27 mouse cellular contexts compared by ENCODE assay signal in the genomic region with DNA sequence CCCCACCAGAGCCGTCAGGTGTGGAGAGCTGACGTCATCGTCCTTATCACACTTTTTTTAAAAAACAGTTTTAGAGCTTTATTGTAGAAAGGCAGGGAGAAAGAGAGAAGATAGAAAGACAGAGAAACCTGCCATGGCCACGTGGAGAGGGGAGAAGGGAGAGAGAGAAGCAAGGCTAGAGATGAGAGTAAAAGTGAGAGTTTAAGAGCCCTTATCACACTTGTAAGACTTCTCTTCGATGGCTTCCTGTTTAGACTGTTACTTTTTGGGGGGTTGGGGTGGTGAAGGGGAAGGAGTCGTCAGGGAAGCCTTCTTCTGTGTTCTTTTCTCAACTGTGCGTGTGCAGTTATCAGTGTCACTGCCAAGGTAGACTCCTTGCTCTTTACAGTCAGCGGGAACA. TPM values are rescaled to one million over a fixed set of nuclear protein-coding genes. Genes with fewer than 3 reads are reported as not detected.
DNase-seq lines count a peak whose midpoint lies in the region; TF ChIP-seq lines count a peak whose summit lies in the region.
"Had no signal": no experiment of that assay in that cellular context is flagged by ENCODE, and none has a peak within 500 bp of the region (broad histone marks: within the 10 kb centered on the region; RNA-seq: fewer than 3 reads in every experiment).

No protein-coding gene starts in this region.

- H3K4me3 ChIP-seq in MEL (ENCODE audit: control insufficient read depth in 1 of 2, insufficient read depth in 1 of 2, low read depth in 2 of 2, low read length in 2 of 2): peak overlapping the region; percentile 5 to 34; a peak in 2 of 4 replicates
- H3K4me3 ChIP-seq: embryonic facial prominence, embryonic 13.5 days; embryonic facial prominence, embryonic 15.5 days; erythroblast, embryonic 14.5 days; forebrain, embryonic 13.5 days; forebrain, embryonic 15.5 days had no signal

- TF ChIP-seq EP300 in MEL (IDR thresholded peaks at IDR 0.05; ENCODE audit: low read depth in 1 of 2, low read length in 2 of 2): no peak; a peak in 1 of 4 replicates

- H3K9ac ChIP-seq in MEL (ENCODE audit: control insufficient read depth, low read depth, low read length, poor library complexity, severe bottlenecking): peak overlapping the region; percentile 26
- H3K9ac ChIP-seq: embryonic facial prominence, embryonic 13.5 days; embryonic facial prominence, embryonic 15.5 days; forebrain, embryonic 13.5 days; forebrain, embryonic 15.5 days; forebrain, postnatal 0 days had no signal

- peaks cover 0 to 11% of the 10 kb centered on the region in 2 experiments; a peak in 2 of 4 replicates for H3K36me3 ChIP-seq in MEL (ENCODE audit: control insufficient read depth in 1 of 2, insufficient read depth in 2 of 2, low read length in 2 of 2)

- H3K9me3 ChIP-seq in MEL (replicated peaks; ENCODE audit: insufficient read depth, low read length): no peaks in the 10 kb centered on the region
- H3K9me3 ChIP-seq: embryonic facial prominence, embryonic 13.5 days; embryonic facial prominence, embryonic 15.5 days; forebrain, embryonic 13.5 days; forebrain, embryonic 15.5 days; G1E had no signal

- peak; percentile 32 for DNase-seq in thymus, postnatal 0 days (ENCODE audit: low spot score)
- no peak for DNase-seq in thymus, postnatal 10 days (ENCODE audit: low spot score in 2 of 2)
- DNase-seq in MEL (ENCODE audit: low read depth, low spot score) (peak; percentile 76), adipocyte (ENCODE audit: low spot score) (no peak)
- DNase-seq in T-cell, adult 2 months (ENCODE audit: low spot score): peak; percentile 10
- peak; percentile 28 for DNase-seq in naive thymus-derived CD4-positive, alpha-beta T cell, adult 2 months (ENCODE audit: low read depth)
- no peak for DNase-seq in layer of hippocampus, postnatal 36 days
- no peak for DNase-seq in cerebellum, postnatal 25 days
- DNase-seq: adrenal gland, adult 8-10 months; adrenal gland, postnatal 14 days; adrenal gland, postnatal 36 days; B cell, adult 2 months; cerebellum, adult 11-12 months; cerebellum, adult 2 months; cerebellum, adult 9-10 months; cerebellum, postnatal 10 days; cerebellum, postnatal 36 days; embryo, embryonic 11 days; forebrain, postnatal 0 days had no signal

- no peak for TF ChIP-seq CTCF in MEL (IDR thresholded peaks at IDR 0.05 in 2 of 3, conservative IDR thresholded peaks at IDR 0.05 in 1 of 3; ENCODE audit: control insufficient read depth in 1 of 3, insufficient read depth in 1 of 3, low read depth in 2 of 3, low read length in 3 of 3, poor library complexity in 1 of 3, severe bottlenecking in 1 of 3)

- TF ChIP-seq POLR2A in MEL (IDR thresholded peaks at IDR 0.05; ENCODE audit: control insufficient read depth in 1 of 2, insufficient read depth in 1 of 2, low read depth in 1 of 2, low read length in 2 of 2, poor library complexity in 1 of 2): no peak

- no peaks in the 10 kb centered on the region for H3K79me2 ChIP-seq in MEL (ENCODE audit: control insufficient read depth, insufficient read depth, low read length, poor library complexity)

- H3K27me3 ChIP-seq in MEL (ENCODE audit: control insufficient read depth in 1 of 2, insufficient read depth in 2 of 2, low read length in 2 of 2): no peaks in the 10 kb centered on the region
- H3K27me3 ChIP-seq: CH12.LX; embryonic facial prominence, embryonic 13.5 days; embryonic facial prominence, embryonic 15.5 days; forebrain, embryonic 13.5 days; forebrain, embryonic 15.5 days; Patski had no signal

- TF ChIP-seq RAD21 in MEL (IDR thresholded peaks at IDR 0.05; ENCODE audit: low read depth, low read length): no peak

- H3K27ac ChIP-seq in MEL (ENCODE audit: control insufficient read depth, low read depth, low read length): peak overlapping the region; percentile 38
- H3K27ac ChIP-seq: embryonic facial prominence, embryonic 13.5 days; embryonic facial prominence, embryonic 15.5 days; forebrain, embryonic 13.5 days; forebrain, embryonic 15.5 days had no signal

- H3K4me1 ChIP-seq in MEL (ENCODE audit: control insufficient read depth in 1 of 2, insufficient read depth in 2 of 2, low read length in 2 of 2): peaks cover 6 to 11% of the 10 kb centered on the region in 2 experiments; a peak in 3 of 4 replicates
- H3K4me1 ChIP-seq: forebrain, embryonic 13.5 days had no signal

TF ChIP-seq in MEL, 35 proteins besides CTCF, POLR2A, EP300 and RAD21:
- no peak for TF ChIP-seq KAT2A (conservative IDR thresholded peaks at IDR 0.05; ENCODE audit: low read depth, low read length)
- 0 out of 2 replicates have a peak, but pooled peaks have one; percentile 34 for TF ChIP-seq ETS1 (IDR thresholded peaks at IDR 0.05; ENCODE audit: low read depth, low read length)
- peak; percentile 35; the same call in 1 of the 2 replicates for TF ChIP-seq MAX (IDR thresholded peaks at IDR 0.05; ENCODE audit: low read length)
- no peak for TF ChIP-seq CHD1 (IDR thresholded peaks at IDR 0.05; ENCODE audit: low read depth, low read length)
- peak; percentile 61 for TF ChIP-seq ZNF384 (IDR thresholded peaks at IDR 0.05; ENCODE audit: low read depth, low read length)
- peak; percentile 59 for TF ChIP-seq SIN3A (IDR thresholded peaks at IDR 0.05; ENCODE audit: low read length)
- TF ChIP-seq MXI1 (IDR thresholded peaks at IDR 0.05; ENCODE audit: low read depth, low read length): peak; percentile 71
- peak; percentile 47; the same call in 1 of the 2 replicates for TF ChIP-seq GATA1 (IDR thresholded peaks at IDR 0.05; ENCODE audit: low read depth, low read length)
- peak; percentile 57; the same call in 1 of the 2 replicates for TF ChIP-seq USF1 (IDR thresholded peaks at IDR 0.05; ENCODE audit: low read depth, low read length)
- TF ChIP-seq HCFC1 (IDR thresholded peaks at IDR 0.05; ENCODE audit: low read depth, low read length): no peak
- peak; percentile 85 for TF ChIP-seq MYC (IDR thresholded peaks at IDR 0.05; ENCODE audit: low read depth, low read length)
- TF ChIP-seq ZC3H11A (IDR thresholded peaks at IDR 0.05; ENCODE audit: low read depth, low read length): no peak

RNA-seq across cellular contexts. Expression of a gene that starts 15.7 kb away (rescaled TPM):
- 23.1 and 26.3 TPM in 2 replicates for polyA plus RNA-seq in thymus, postnatal 0 days (2015; fragmentation: Nextera tagmentation; extraction: Ambion mirVana)
- total RNA-seq in MEL (2012; rRNA removed): 6.9 and 7.1 TPM in 2 replicates
- polyA plus RNA-seq in MEL (2012; ENCODE audit: insufficient read depth in 1 of 2, insufficient read length in 2 of 2, low read depth in 1 of 2, low replicate concordance in 2 of 2, missing spikeins in 1 of 2): 10 to 100 TPM in 1 of 2 experiments, not detected in 1; 10.3 TPM
- total RNA-seq in layer of hippocampus, postnatal 36 days (2021): 10 to 100 TPM; 18.4 to 19.9 TPM

RNA-seq across cellular contexts. Expression of a gene that starts 50.7 kb away (rescaled TPM):
- polyA plus RNA-seq in thymus, postnatal 0 days (2015; fragmentation: Nextera tagmentation; extraction: Ambion mirVana): 75.7 and 75.9 TPM in 2 replicates
- total RNA-seq in MEL (2012; rRNA removed): 34.7 and 37.9 TPM in 2 replicates
- 10 to 100 TPM in 1 of 2 experiments, not detected in 1; 36.1 TPM for polyA plus RNA-seq in MEL (2012; ENCODE audit: insufficient read depth in 1 of 2, insufficient read length in 2 of 2, low read depth in 1 of 2, low replicate concordance in 2 of 2, missing spikeins in 1 of 2)
- total RNA-seq in layer of hippocampus, postnatal 36 days (2021): 10 to 100 TPM; 29.0 to 33.0 TPM

Comparison
In these comparisons a context has a peak if more than half of its experiments do, and no peak if none do; other contexts are left out.
1. DNase-seq: peak in thymus, postnatal 0 days (single experiment), MEL (single experiment), T-cell, adult 2 months (single experiment) and naive thymus-derived CD4-positive, alpha-beta T cell, adult 2 months (single experiment); none in thymus, postnatal 10 days (0 of 2), layer of hippocampus, postnatal 36 days (0 of 2), cerebellum, postnatal 25 days (0 of 2) and adipocyte (single experiment).